Mouse (Mus musculus) neural tube, embryonic 11.5 days (tissue): Measurements from ENCODE around the gene Rbms3. TPM values are rescaled to one million over a fixed set of nuclear protein-coding genes. Genes with fewer than 3 reads are reported as not detected.
A peak's percentile ranks its signal among the peaks of the same experiment; 100 is the strongest.

Source experiments
- ATAC-seq: fragments of 200-750 bp; cut with Nextera tagmentation; 2 replicates; pipeline ENCODE4 v1.8.0; 2017; ENCODE audit warnings: moderate number of reproducible peaks, mild to moderate bottlenecking, moderate TSS enrichment, moderate library complexity; ENCODE audit not compliant: insufficient read depth, low FRiP score, low TSS enrichment
- DNase-seq: peaks from one replicate; pipeline ENCODE4 v3.0.0-alpha.2; 2015; ENCODE audit warnings: low spot score
- H3K27ac ChIP-seq: fragments of 300-500 bp; sonication (generic); 2 replicates; pipeline ENCODE4 v1.5.1; 2014; ENCODE audit warnings: low read depth, mild to moderate bottlenecking, low read length
- H3K27me3 ChIP-seq: fragments of 300-500 bp; sonication (generic); 2 replicates; pipeline ENCODE4 v1.6.1; 2014; ENCODE audit warnings: mild to moderate bottlenecking, low read length, mixed read lengths; ENCODE audit not compliant: control insufficient read depth, insufficient read depth
- H3K36me3 ChIP-seq: fragments of 300-500 bp; sonication (generic); 2 replicates; pipeline ENCODE4 v1.6.1; 2014; ENCODE audit warnings: mild to moderate bottlenecking, low read length, moderate library complexity, mixed read lengths; ENCODE audit not compliant: control insufficient read depth, insufficient read depth
- H3K4me1 ChIP-seq: fragments of 300-500 bp; sonication (generic); 2 replicates; pipeline ENCODE4 v1.6.1; 2014; ENCODE audit warnings: low read length, mixed read lengths; ENCODE audit not compliant: control insufficient read depth, insufficient read depth
- H3K4me2 ChIP-seq: fragments of 300-500 bp; sonication (generic); 2 replicates; pipeline ENCODE4 v1.6.1; 2014; ENCODE audit warnings: low read depth, mild to moderate bottlenecking, moderate library complexity
- H3K4me3 ChIP-seq: fragments of 300-500 bp; sonication (generic); 2 replicates; pipeline ENCODE4 v1.5.1; 2014; ENCODE audit warnings: low read depth, low read length
- H3K9ac ChIP-seq: fragments of 300-500 bp; sonication (generic); 2 replicates; pipeline ENCODE4 v1.6.1; 2014; ENCODE audit warnings: mild to moderate bottlenecking, low read length
- H3K9me3 ChIP-seq: fragments of 300-500 bp; sonication (generic); 2 replicates; pipeline ENCODE4 v1.6.1; 2016; ENCODE audit warnings: low read length; ENCODE audit not compliant: control insufficient read depth
- WGBS: fragments of 180-500 bp; shearing (Covaris S2); extraction: QIAGEN DNeasy Blood & Tissue Kit; methylation state at CpG from one replicate; pipeline ENCODE4 v1.1.7; 2014; 5-methylcytosine and 5-hydroxymethylcytosine counted together
- polyA plus RNA-seq: library from polyadenylated mRNA; unstranded; fragments of >200 nt; fragmentation: Nextera tagmentation; extraction: Ambion mirVana; gene quantifications from 2 replicates; pipeline ENCODE4 v1.2.1, GENCODE M21; 2014

Rbms3 gene
- polyA plus RNA-seq, 1 experiment from 2014 or later: 60.1 TPM

- Histone ChIP-seq H3K4me2 (no peak overlapping the region), H3K9ac (no peak overlapping the region), H3K36me3 (no peaks in the 10 kb centered on the region), H3K27me3 (no peaks in the 10 kb centered on the region), H3K9me3 (no peaks in the 10 kb centered on the region), H3K27ac (no peak overlapping the region), H3K4me1 (peaks cover 16% of the 10 kb centered on the region), H3K4me3 (no peak overlapping the region)
- no peak for ATAC-seq
- no peak for DNase-seq
- 65% methylated on average over 3 of the region's 3 CpGs for WGBS
Observed at GRCm38 (mm10) chr9:116803292-116803731, 826.4 kb downstream of the Rbms3 start.

- Histone ChIP-seq H3K4me2 (no peak overlapping the region), H3K27ac (no peak overlapping the region), H3K36me3 (no peaks in the 10 kb centered on the region), H3K9ac (no peak overlapping the region), H3K4me1 (peaks cover 9% of the 10 kb centered on the region), H3K4me3 (no peak overlapping the region), H3K27me3 (no peaks in the 10 kb centered on the region), H3K9me3 (no peaks in the 10 kb centered on the region)
- WGBS: 85% methylated on average over 7 of the region's 7 CpGs
- ATAC-seq (no peak), DNase-seq (no peak)
Observed at GRCm38 (mm10) chr9:116802602-116803001, 827.1 kb downstream of the Rbms3 start.

- DNase-seq: no peak
- Histone ChIP-seq H3K4me2 (no peak overlapping the region), H3K36me3 (no peaks in the 10 kb centered on the region), H3K4me3 (no peak overlapping the region), H3K4me1 (no peaks in the 10 kb centered on the region), H3K9ac (no peak overlapping the region), H3K9me3 (no peaks in the 10 kb centered on the region), H3K27me3 (no peaks in the 10 kb centered on the region), H3K27ac (no peak overlapping the region)
- no peak for ATAC-seq
- WGBS: 65% methylated on average over 2 of the region's 2 CpGs
Observed at GRCm38 (mm10) chr9:116795240-116795955, 834.3 kb downstream of the Rbms3 start.

GRCm38 (mm10) chr9:116791850-116792249 lies 837.9 kb downstream of the Rbms3 start:
- no peak for DNase-seq
- no peak overlapping the region for H3K4me3 ChIP-seq
- H3K4me1 ChIP-seq: no peaks in the 10 kb centered on the region
- H3K4me2 ChIP-seq: no peak overlapping the region
- no peak overlapping the region for H3K9ac ChIP-seq
- no peaks in the 10 kb centered on the region for H3K36me3 ChIP-seq
- 83% methylated on average over 7 of the region's 7 CpGs for WGBS
- no peaks in the 10 kb centered on the region for H3K27me3 ChIP-seq
- H3K27ac ChIP-seq: no peak overlapping the region
- no peaks in the 10 kb centered on the region for H3K9me3 ChIP-seq
- no peak for ATAC-seq

GRCm38 (mm10) chr9:116786136-116787046 lies 843.3 kb downstream of the Rbms3 start:
- no peak overlapping the region for H3K9ac ChIP-seq
- H3K36me3 ChIP-seq: no peaks in the 10 kb centered on the region
- no peak for DNase-seq
- H3K27ac ChIP-seq: no peak overlapping the region
- WGBS: 67% methylated on average over 11 of the region's 11 CpGs
- H3K9me3 ChIP-seq: no peaks in the 10 kb centered on the region
- ATAC-seq: no peak
- H3K4me3 ChIP-seq: no peak overlapping the region
- H3K27me3 ChIP-seq: no peaks in the 10 kb centered on the region
- no peaks in the 10 kb centered on the region for H3K4me1 ChIP-seq
- H3K4me2 ChIP-seq: no peak overlapping the region

GRCm38 (mm10) chr9:116771820-116772219 lies 857.9 kb downstream of the Rbms3 start:
- DNase-seq: no peak
- 54% methylated on average over 3 of the region's 3 CpGs for WGBS
- H3K27me3 ChIP-seq: no peaks in the 10 kb centered on the region

GRCm38 (mm10) chr9:116769358-116770054 lies 860.2 kb downstream of the Rbms3 start:
- H3K4me2 ChIP-seq: no peak overlapping the region
- H3K27me3 ChIP-seq: no peaks in the 10 kb centered on the region
- no peaks in the 10 kb centered on the region; the same call in 1 of the 2 replicates for H3K4me1 ChIP-seq
- H3K9me3 ChIP-seq: no peaks in the 10 kb centered on the region
- H3K9ac ChIP-seq: no peak overlapping the region
- ATAC-seq (peak; percentile 41; the same call in 1 of the 2 replicates), DNase-seq (no peak)
- WGBS: 38% methylated on average over 12 of the region's 12 CpGs
- no peaks in the 10 kb centered on the region for H3K36me3 ChIP-seq
- peak overlapping the region; percentile 49; the same call in 1 of the 2 replicates for H3K27ac ChIP-seq
- H3K4me3 ChIP-seq: no peak overlapping the region

More at GRCm38 (mm10) chr9:116771820-116772219, 857.9 kb downstream of the Rbms3 start:
- no peak for ATAC-seq
- Histone ChIP-seq H3K4me3 (no peak overlapping the region), H3K9me3 (no peaks in the 10 kb centered on the region), H3K4me2 (no peak overlapping the region), H3K9ac (no peak overlapping the region), H3K4me1 (no peaks in the 10 kb centered on the region; the same call in 1 of the 2 replicates), H3K36me3 (no peaks in the 10 kb centered on the region), H3K27ac (no peak overlapping the region)

- H3K9me3 ChIP-seq: no peaks in the 10 kb centered on the region
- DNase-seq (no peak), ATAC-seq (no peak)
- H3K4me2 ChIP-seq: no peak overlapping the region
- no peaks in the 10 kb centered on the region for H3K4me1 ChIP-seq
- no peak overlapping the region for H3K4me3 ChIP-seq
- H3K9ac ChIP-seq: no peak overlapping the region
- H3K27ac ChIP-seq: no peak overlapping the region
- H3K36me3 ChIP-seq: no peaks in the 10 kb centered on the region
- WGBS: 48% methylated on average over 10 of the region's 10 CpGs
- H3K27me3 ChIP-seq: no peaks in the 10 kb centered on the region
Observed at GRCm38 (mm10) chr9:116762395-116763025, 867.2 kb downstream of the Rbms3 start.
